In genomic region chr6:121063771-121064170, GRCm38 (mm10) we compare ENCODE assay signal across 9 mouse cellular contexts.
DNase-seq lines count a peak whose midpoint lies in the region; ATAC-seq lines count a peak whose summit lies in the region.
"Had no signal": no experiment of that assay in that cellular context is flagged by ENCODE, and none has a peak within 500 bp of the region (broad histone marks: within the 10 kb centered on the region; RNA-seq: fewer than 3 reads in every experiment).

No protein-coding gene starts in this region.

- no peaks in the 10 kb centered on the region for H3K36me3 ChIP-seq in heart, embryonic 14.5 days (ENCODE audit: control insufficient read depth, insufficient read depth, low read length)
- no peaks in the 10 kb centered on the region; the same call in 1 of the 2 replicates for H3K36me3 ChIP-seq in embryonic facial prominence, embryonic 10.5 days (replicated peaks)
- no peaks in the 10 kb centered on the region for H3K36me3 ChIP-seq in midbrain, embryonic 12.5 days

- 72% methylated on average over 8 of the region's 8 CpGs for WGBS in heart, embryonic 14.5 days
- 79% methylated on average over 8 of the region's 8 CpGs for WGBS in embryonic facial prominence, embryonic 10.5 days
- WGBS in midbrain, embryonic 12.5 days: 89% methylated on average over 8 of the region's 8 CpGs

- no peak for ATAC-seq in heart, embryonic 14.5 days (ENCODE audit: insufficient number of reproducible peaks, insufficient read depth, low FRiP score, low read depth)
- no peak for ATAC-seq in midbrain, embryonic 12.5 days (ENCODE audit: low FRiP score, low read depth)

- 0 out of 2 replicates have a peak overlapping the region, but pooled peaks have one; percentile 38 for H3K9ac ChIP-seq in heart, embryonic 14.5 days (ENCODE audit: low read length)
- H3K9ac ChIP-seq in midbrain, embryonic 12.5 days (replicated peaks): no peak overlapping the region

- no peaks in the 10 kb centered on the region for H3K9me3 ChIP-seq in heart, embryonic 14.5 days (ENCODE audit: control insufficient read depth, low read length)
- no peaks in the 10 kb centered on the region for H3K9me3 ChIP-seq in embryonic facial prominence, embryonic 10.5 days
- no peaks in the 10 kb centered on the region for H3K9me3 ChIP-seq in midbrain, embryonic 12.5 days

- H3K4me1 ChIP-seq in heart, embryonic 14.5 days (ENCODE audit: control insufficient read depth in 2 of 2, insufficient read depth in 2 of 2, low read length in 2 of 2): peaks cover 44 to 61% of the 10 kb centered on the region in 2 experiments
- peaks cover 57% of the 10 kb centered on the region for H3K4me1 ChIP-seq in embryonic facial prominence, embryonic 10.5 days
- H3K4me1 ChIP-seq in midbrain, embryonic 12.5 days: peaks cover 41% of the 10 kb centered on the region

- no peak for DNase-seq in heart, adult 8-10 months (ENCODE audit: low spot score)
- DNase-seq in embryonic facial prominence, embryonic 10.5 days (ENCODE audit: low spot score): no peak
- peak; percentile 63 for DNase-seq in kidney, adult 11 months
- no peak for DNase-seq in left cerebral cortex, postnatal 10 days (ENCODE audit: extremely low spot score in 1 of 2, low spot score in 2 of 2)
- DNase-seq in layer of hippocampus, adult 9-11 months: no peak
- DNase-seq in testis, postnatal 14 days (ENCODE audit: low spot score): no peak
- DNase-seq: thymus, postnatal 36 days had no signal

- no peaks in the 10 kb centered on the region for H3K27me3 ChIP-seq in heart, embryonic 14.5 days (ENCODE audit: control insufficient read depth, insufficient read depth, low read length)
- no peaks in the 10 kb centered on the region for H3K27me3 ChIP-seq in embryonic facial prominence, embryonic 10.5 days (replicated peaks; ENCODE audit: low read depth, poor library complexity, severe bottlenecking)
- no peaks in the 10 kb centered on the region for H3K27me3 ChIP-seq in midbrain, embryonic 12.5 days

- no peak overlapping the region for H3K4me3 ChIP-seq in heart, embryonic 14.5 days (ENCODE audit: control insufficient read depth in 1 of 2, insufficient read depth in 1 of 2, low read depth in 1 of 2, low read length in 2 of 2)
- H3K4me3 ChIP-seq in embryonic facial prominence, embryonic 10.5 days: no peak overlapping the region
- H3K4me3 ChIP-seq in midbrain, embryonic 12.5 days: no peak overlapping the region

- intact Hi-C loops in left cerebral cortex, postnatal 10 days (cut with DNase I): no loop called here

- peak overlapping the region; percentile 1 to 74; a peak in 3 of 4 replicates for H3K27ac ChIP-seq in heart, embryonic 14.5 days (replicated peaks in 1 of 2; ENCODE audit: control insufficient read depth in 1 of 2, insufficient read depth in 1 of 2, low read depth in 2 of 2, low read length in 2 of 2)
- peak overlapping the region; percentile 82 for H3K27ac ChIP-seq in embryonic facial prominence, embryonic 10.5 days (replicated peaks)
- H3K27ac ChIP-seq in midbrain, embryonic 12.5 days (replicated peaks): peak overlapping the region; percentile 73

- H3K4me2 ChIP-seq in heart, embryonic 14.5 days (ENCODE audit: low read length): no peak overlapping the region
- no peak overlapping the region for H3K4me2 ChIP-seq in midbrain, embryonic 12.5 days (replicated peaks)
